Mouse (Mus musculus): ENCODE data around the gene Best2. TPM values are rescaled to one million over a fixed set of nuclear protein-coding genes. Genes with fewer than 3 reads are reported as not detected.

The Best2 gene
- polyA plus RNA-seq, 1 experiment from 2014 or later, result not detected

DNA sequence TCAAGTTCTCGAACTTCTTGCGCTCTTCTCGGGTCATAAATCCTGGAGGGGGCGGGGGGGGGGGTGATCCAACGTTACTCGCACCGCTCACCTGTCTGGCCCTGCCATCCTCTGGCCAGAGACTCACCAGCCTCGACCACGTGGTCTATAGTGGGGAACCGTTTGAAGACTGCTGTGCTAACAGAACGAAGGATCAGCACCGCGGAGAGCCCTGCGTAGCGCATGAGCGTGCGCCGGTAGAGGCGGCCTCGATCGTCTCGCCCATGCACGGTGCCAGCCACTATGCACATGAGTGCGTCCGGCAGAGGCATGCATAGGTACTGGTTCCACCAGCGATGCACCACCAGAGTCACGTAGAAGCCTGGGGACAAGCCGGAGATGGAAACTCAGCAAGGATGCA lies 3.1 kb downstream of the Best2 start:
- Histone ChIP-seq H3K4me3 (0 out of 2 replicates have a peak overlapping the region, but pooled peaks have one; percentile 6), H3K36me3 (no peaks in the 10 kb centered on the region), H3K27me3 (ENCODE audit: insufficient read depth, poor library complexity, severe bottlenecking) (peaks cover 84% of the 10 kb centered on the region), H3K4me1 (replicated peaks) (peaks cover 22% of the 10 kb centered on the region), H3K27ac (no peak overlapping the region), H3K9me3 (no peaks in the 10 kb centered on the region)
- 19% methylated on average over 28 of the region's 28 CpGs for WGBS
- DNase-seq (ENCODE audit: low spot score), result no peak

- Histone ChIP-seq H3K9me3 (no peaks in the 10 kb centered on the region), H3K4me3 (0 out of 2 replicates have a peak overlapping the region, but pooled peaks have one; percentile 16), H3K36me3 (no peaks in the 10 kb centered on the region), H3K4me1 (replicated peaks) (peaks cover 9% of the 10 kb centered on the region; the same call in 1 of the 2 replicates), H3K27ac (no peak overlapping the region), H3K27me3 (ENCODE audit: insufficient read depth, poor library complexity, severe bottlenecking) (peaks cover 54% of the 10 kb centered on the region)
- peak; percentile 32 for DNase-seq (ENCODE audit: low spot score)
- 19% methylated on average over 25 of the region's 25 CpGs for WGBS
These were observed 6.6 kb downstream of the Best2 start for GRCm38 (mm10) chr8:85007686-85008085.

DNA sequence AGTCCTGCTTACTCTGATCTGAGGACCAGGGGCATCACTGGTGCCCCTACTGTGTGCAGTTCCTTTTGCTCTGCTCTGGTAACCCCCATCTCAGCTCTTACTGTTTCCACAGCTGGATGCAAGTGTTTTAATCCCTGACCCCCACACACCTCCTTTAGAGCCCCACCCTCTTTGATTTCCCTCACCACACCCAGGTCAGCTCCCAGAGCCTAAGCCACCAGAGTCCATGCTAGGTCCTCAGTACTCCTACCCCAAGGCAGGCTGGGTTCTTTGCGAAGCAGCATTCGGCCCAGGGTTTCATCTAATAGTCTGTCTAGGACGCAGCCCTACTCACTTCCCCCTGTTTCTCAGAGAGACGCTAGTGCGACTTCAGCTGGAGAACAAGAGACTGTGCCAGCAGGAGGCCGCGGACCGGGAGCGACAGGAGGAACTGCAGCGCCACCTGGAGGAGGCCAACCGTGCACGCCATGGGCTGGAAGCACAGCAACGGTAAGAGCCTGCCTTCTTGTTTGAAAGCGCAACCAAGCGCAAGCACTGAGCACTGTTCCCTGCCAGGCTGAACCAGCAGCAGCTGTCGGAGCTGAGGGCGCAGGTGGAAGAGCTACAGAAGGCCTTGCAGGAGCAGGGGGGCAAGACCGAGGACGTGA lies 16.6 kb downstream of the Best2 start:
- peak overlapping the region; percentile 72 for H3K27ac ChIP-seq
- peak overlapping the region; percentile 36 for H3K4me3 ChIP-seq
- H3K4me1 ChIP-seq (replicated peaks), result peaks cover 19% of the 10 kb centered on the region
- H3K27me3 ChIP-seq (ENCODE audit: insufficient read depth, poor library complexity, severe bottlenecking), result peaks cover 47% of the 10 kb centered on the region
- H3K36me3 ChIP-seq, result no peaks in the 10 kb centered on the region
- WGBS, result 4% methylated on average over 19 of the region's 19 CpGs
- H3K9me3 ChIP-seq, result no peaks in the 10 kb centered on the region
- peak; percentile 89 for DNase-seq (ENCODE audit: low spot score)

GRCm38 (mm10) chr8:84996978-84997377 lies 17.4 kb downstream of the Best2 start:
- Histone ChIP-seq H3K36me3 (no peaks in the 10 kb centered on the region), H3K27ac (no peak overlapping the region), H3K9me3 (no peaks in the 10 kb centered on the region), H3K4me1 (replicated peaks) (peaks cover 19% of the 10 kb centered on the region), H3K4me3 (no peak overlapping the region), H3K27me3 (ENCODE audit: insufficient read depth, poor library complexity, severe bottlenecking) (peaks cover 47% of the 10 kb centered on the region)
- no peak for DNase-seq (ENCODE audit: low spot score)
- WGBS, result 76% methylated on average over 5 of the region's 5 CpGs

GRCm38 (mm10) chr8:84995680-84996079 lies 18.7 kb downstream of the Best2 start:
- Histone ChIP-seq H3K4me1 (replicated peaks) (peaks cover 26% of the 10 kb centered on the region), H3K9me3 (no peaks in the 10 kb centered on the region), H3K27me3 (ENCODE audit: insufficient read depth, poor library complexity, severe bottlenecking) (peaks cover 47% of the 10 kb centered on the region), H3K36me3 (no peaks in the 10 kb centered on the region), H3K27ac (no peak overlapping the region), H3K4me3 (peak overlapping the region; percentile 7; the same call in 1 of the 2 replicates)
- peak; percentile 24 for DNase-seq (ENCODE audit: low spot score)
- 32% methylated on average over 25 of the region's 25 CpGs for WGBS

DNA sequence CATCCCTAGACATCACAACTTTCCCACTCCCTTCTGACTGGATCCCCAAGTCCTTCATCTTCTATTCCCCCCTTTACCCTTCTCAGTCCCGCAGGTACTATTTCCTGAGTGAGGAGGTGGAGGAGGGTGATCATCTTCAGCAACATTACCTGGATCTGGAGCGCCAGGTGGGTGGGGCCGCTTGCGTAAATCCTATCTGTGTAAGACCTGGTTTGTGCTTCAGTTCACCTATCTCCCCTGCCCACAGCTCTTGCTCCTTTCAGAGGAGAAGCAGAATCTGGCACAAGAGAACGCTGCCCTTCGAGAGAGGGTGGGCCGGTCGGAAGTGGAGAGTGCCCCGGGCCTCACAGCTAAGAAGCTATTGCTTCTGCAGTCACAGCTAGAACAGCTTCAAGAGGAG lies 20.0 kb downstream of the Best2 start:
- WGBS, result 90% methylated on average over 9 of the region's 9 CpGs
- Histone ChIP-seq H3K4me1 (replicated peaks) (peaks cover 37% of the 10 kb centered on the region), H3K9me3 (no peaks in the 10 kb centered on the region), H3K36me3 (no peaks in the 10 kb centered on the region), H3K4me3 (no peak overlapping the region), H3K27me3 (ENCODE audit: insufficient read depth, poor library complexity, severe bottlenecking) (peaks cover 48% of the 10 kb centered on the region), H3K27ac (no peak overlapping the region)
- DNase-seq (ENCODE audit: low spot score), result no peak

- peaks cover 37% of the 10 kb centered on the region for H3K4me1 ChIP-seq (replicated peaks)
These were observed 23.5 kb downstream of the Best2 start for GRCm38 (mm10) chr8:84990836-84991235.

DNA sequence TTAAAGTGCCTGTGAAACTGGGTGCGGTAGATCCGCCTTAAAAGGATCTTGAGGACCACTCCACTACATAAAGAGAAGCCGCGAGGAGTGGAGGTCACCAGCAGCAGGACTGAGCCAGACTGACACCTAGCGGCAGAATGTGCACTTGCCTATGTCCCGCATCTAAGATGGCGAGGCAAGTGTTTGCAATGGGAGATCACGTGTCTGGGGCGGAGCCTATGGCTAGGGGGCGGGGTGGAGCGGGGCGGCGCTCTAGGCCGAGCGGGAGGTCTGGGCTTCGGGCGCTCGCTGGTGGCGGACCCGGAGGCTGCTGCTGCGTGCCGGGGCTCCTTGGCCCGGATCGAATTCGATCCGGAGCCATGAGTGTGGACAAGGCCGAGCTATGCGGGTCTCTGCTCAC lies 24.0 kb downstream of the Best2 start, which contains the start of gene Hook2:
TSS of gene Hook2 (plus strand) at position 255 of the 400 bp plus-strand sequence.
- H3K27me3 ChIP-seq (ENCODE audit: insufficient read depth, poor library complexity, severe bottlenecking), result peaks cover 61% of the 10 kb centered on the region
- H3K36me3 ChIP-seq, result no peaks in the 10 kb centered on the region
- peak within 1 kb of the TSS; percentile 89 for H3K27ac ChIP-seq
- under 1% methylated on average over 28 of the region's 28 CpGs for WGBS
- H3K9me3 ChIP-seq, result no peaks in the 10 kb centered on the region
- peaks cover 37% of the 10 kb centered on the region for H3K4me1 ChIP-seq (replicated peaks)
- peak within 1 kb of the TSS; percentile 66 for H3K4me3 ChIP-seq
- DNase-seq (ENCODE audit: low spot score), result peak; percentile 98

More at GRCm38 (mm10) chr8:84990836-84991235, 23.5 kb downstream of the Best2 start:
- Histone ChIP-seq H3K36me3 (no peaks in the 10 kb centered on the region), H3K27ac (peak overlapping the region; percentile 89), H3K27me3 (ENCODE audit: insufficient read depth, poor library complexity, severe bottlenecking) (peaks cover 62% of the 10 kb centered on the region), H3K4me3 (peak overlapping the region; percentile 66), H3K9me3 (no peaks in the 10 kb centered on the region)
- DNase-seq (ENCODE audit: low spot score), result no peak
- WGBS, result 1% methylated on average over 15 of the region's 15 CpGs

- 0% methylated on average over 15 of the region's 15 CpGs for WGBS
- peak; percentile 90 for DNase-seq (ENCODE audit: low spot score)
- H3K36me3 ChIP-seq, result no peaks in the 10 kb centered on the region
- H3K9me3 ChIP-seq, result no peaks in the 10 kb centered on the region
- H3K27me3 ChIP-seq (ENCODE audit: insufficient read depth, poor library complexity, severe bottlenecking), result peaks cover 61% of the 10 kb centered on the region
- peak overlapping the region; percentile 66 for H3K4me3 ChIP-seq
- peak overlapping the region; percentile 89 for H3K27ac ChIP-seq
- peaks cover 41% of the 10 kb centered on the region for H3K4me1 ChIP-seq (replicated peaks)
These were observed 24.5 kb downstream of the Best2 start for GRCm38 (mm10) chr8:84989810-84990209.

DNA sequence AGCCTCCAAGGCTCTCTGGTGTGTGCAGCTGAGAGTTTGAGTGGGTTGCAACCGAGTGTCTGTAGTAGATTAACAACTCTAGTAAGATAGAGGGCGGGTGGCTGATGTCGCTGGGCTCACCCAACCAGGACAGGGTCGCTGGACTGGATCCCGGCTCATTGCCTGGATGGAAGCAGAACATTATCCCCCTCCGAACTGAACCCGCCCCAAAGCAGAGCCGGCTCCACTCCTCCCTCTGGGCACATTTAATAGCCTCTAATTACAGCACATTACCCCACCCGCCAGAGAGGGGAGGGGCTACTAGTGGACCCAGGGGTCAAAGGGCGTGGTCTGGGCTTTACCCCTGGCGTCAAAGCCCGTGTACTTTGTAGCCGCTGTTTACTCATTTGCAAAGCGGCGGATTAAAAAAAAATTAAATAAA lies 25.0 kb downstream of the Best2 start:
- peak overlapping the region; percentile 24; the same call in 1 of the 2 replicates for H3K27ac ChIP-seq
- H3K4me3 ChIP-seq, result peak overlapping the region; percentile 66
- peaks cover 61% of the 10 kb centered on the region for H3K27me3 ChIP-seq (ENCODE audit: insufficient read depth, poor library complexity, severe bottlenecking)
- no peak for DNase-seq (ENCODE audit: low spot score)
- 13% methylated on average over 15 of the region's 15 CpGs for WGBS
- H3K4me1 ChIP-seq (replicated peaks), result peaks cover 46% of the 10 kb centered on the region
- H3K9me3 ChIP-seq, result no peaks in the 10 kb centered on the region
- H3K36me3 ChIP-seq, result no peaks in the 10 kb centered on the region

GRCm38 (mm10) chr8:84987903-84988302 lies 26.4 kb downstream of the Best2 start:
- 68% methylated on average over 2 of the region's 2 CpGs for WGBS

DNA sequence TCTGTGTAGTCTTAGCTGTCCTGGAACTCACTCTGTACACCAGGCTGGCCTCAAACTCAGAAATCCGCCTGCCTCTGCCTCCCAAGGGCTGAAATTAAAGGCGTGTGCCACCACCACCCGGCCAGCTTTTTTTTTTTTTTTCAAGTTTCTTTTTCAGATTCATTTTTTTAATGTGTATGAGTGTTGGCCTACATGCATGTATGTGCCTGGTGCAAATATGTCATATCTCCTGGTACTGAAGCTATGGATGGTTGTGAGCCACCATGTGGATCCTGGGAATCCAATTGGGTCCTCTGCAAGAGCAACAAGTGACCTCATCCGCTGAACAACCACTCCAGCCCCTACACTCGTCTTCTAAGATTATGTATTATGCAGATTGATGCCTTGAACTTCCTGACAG lies 26.9 kb downstream of the Best2 start:
- H3K4me1 ChIP-seq (replicated peaks), result peaks cover 53% of the 10 kb centered on the region
- no peak overlapping the region for H3K27ac ChIP-seq
- WGBS, result 78% methylated on average over 5 of the region's 5 CpGs
- no peaks in the 10 kb centered on the region for H3K9me3 ChIP-seq
- peaks cover 65% of the 10 kb centered on the region for H3K27me3 ChIP-seq (ENCODE audit: insufficient read depth, poor library complexity, severe bottlenecking)
- H3K4me3 ChIP-seq, result no peak overlapping the region
- no peaks in the 10 kb centered on the region for H3K36me3 ChIP-seq
- no peak for DNase-seq (ENCODE audit: low spot score)

More at GRCm38 (mm10) chr8:84987903-84988302, 26.4 kb downstream of the Best2 start:
- Histone ChIP-seq H3K4me1 (replicated peaks) (peaks cover 49% of the 10 kb centered on the region), H3K36me3 (no peaks in the 10 kb centered on the region), H3K27ac (no peak overlapping the region), H3K4me3 (no peak overlapping the region), H3K27me3 (ENCODE audit: insufficient read depth, poor library complexity, severe bottlenecking) (peaks cover 60% of the 10 kb centered on the region), H3K9me3 (no peaks in the 10 kb centered on the region)
- DNase-seq (ENCODE audit: low spot score), result no peak

DNA sequence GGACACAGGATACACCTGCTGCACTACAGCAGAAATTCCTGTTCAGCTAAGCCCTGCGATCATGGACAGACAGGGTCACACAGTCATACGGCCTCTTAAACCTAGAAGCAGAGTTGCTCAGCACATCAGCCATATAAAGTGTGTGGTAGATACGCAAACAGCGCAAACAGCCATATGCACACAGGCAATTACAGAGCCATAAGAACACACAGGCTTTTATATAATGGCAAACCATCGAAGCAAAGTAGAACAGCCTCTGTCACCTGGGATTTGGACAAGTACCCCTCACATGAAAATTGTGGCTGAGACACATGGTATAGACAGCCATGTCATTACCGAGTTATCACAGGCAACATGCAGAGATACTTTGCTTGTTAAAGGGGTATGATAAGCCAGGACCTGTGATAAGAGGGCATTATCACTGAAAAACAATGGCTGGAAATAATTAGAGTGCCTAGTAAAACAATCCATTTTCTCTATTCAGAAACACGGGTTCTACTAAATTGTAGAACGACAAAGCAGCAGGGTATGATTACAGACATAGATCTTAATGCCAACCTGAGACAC lies 27.9 kb downstream of the Best2 start:
- no peak for DNase-seq (ENCODE audit: low spot score)
- Histone ChIP-seq H3K4me3 (peak overlapping the region; percentile 66), H3K36me3 (no peaks in the 10 kb centered on the region), H3K27ac (peak overlapping the region; percentile 84; the same call in 1 of the 2 replicates), H3K27me3 (ENCODE audit: insufficient read depth, poor library complexity, severe bottlenecking) (peaks cover 74% of the 10 kb centered on the region), H3K9me3 (no peaks in the 10 kb centered on the region), H3K4me1 (replicated peaks) (peaks cover 62% of the 10 kb centered on the region)
- WGBS, result 47% methylated on average over 8 of the region's 8 CpGs
